Mouse (Mus musculus) intestine, embryonic 15.5 days (tissue): ENCODE results near the gene Cables2. TPM values are rescaled to one million over a fixed set of nuclear protein-coding genes. Genes with fewer than 3 reads are reported as not detected.

ENCODE experiments used
- ATAC-seq: fragments of 200-750 bp; cut with Nextera tagmentation; 2 replicates; pipeline ENCODE4 v1.8.0; 2017; ENCODE audit warnings: moderate TSS enrichment, moderate library complexity
- H3K27ac ChIP-seq: fragments of 300-500 bp; sonication (generic); 2 replicates; pipeline ENCODE4 v1.5.1; 2015; ENCODE audit warnings: mild to moderate bottlenecking, inconsistent platforms
- H3K27me3 ChIP-seq: fragments of 300-500 bp; sonication (generic); replicated peaks from 2 replicates; pipeline ENCODE4 v1.6.1; 2015; ENCODE audit warnings: inconsistent platforms
- H3K36me3 ChIP-seq: fragments of 300-500 bp; sonication (generic); 2 replicates; pipeline ENCODE4 v1.6.1; 2015; ENCODE audit warnings: inconsistent platforms
- H3K4me1 ChIP-seq: fragments of 300-500 bp; sonication (generic); replicated peaks from 2 replicates; pipeline ENCODE4 v1.6.1; 2015; ENCODE audit warnings: inconsistent platforms
- H3K4me2 ChIP-seq: fragments of 300-500 bp; sonication (generic); replicated peaks from 2 replicates; pipeline ENCODE4 v1.6.1; 2015; ENCODE audit warnings: mild to moderate bottlenecking, inconsistent platforms
- H3K4me3 ChIP-seq: fragments of 300-500 bp; sonication (generic); replicated peaks from 2 replicates; pipeline ENCODE4 v1.5.1; 2015; ENCODE audit warnings: inconsistent platforms
- H3K9ac ChIP-seq: fragments of 300-500 bp; sonication (generic); 2 replicates; pipeline ENCODE4 v1.6.1; 2015; ENCODE audit warnings: inconsistent platforms
- H3K9me3 ChIP-seq: fragments of 300-500 bp; sonication (generic); 2 replicates; pipeline ENCODE4 v1.6.1; 2016; ENCODE audit warnings: inconsistent platforms
- WGBS: fragments of 180-500 bp; shearing (Covaris S2); methylation state at CpG from one replicate; pipeline ENCODE4 v1.1.7; 2015; 5-methylcytosine and 5-hydroxymethylcytosine counted together
- polyA plus RNA-seq: library from polyadenylated mRNA; unstranded; fragments of >200 nt; fragmentation: Nextera tagmentation; extraction: Ambion mirVana; gene quantifications from 2 replicates; pipeline ENCODE4 v1.2.1, GENCODE M21; 2015

Gene Cables2
- polyA plus RNA-seq, 1 experiment from 2014 or later: 11.4 TPM

GRCm38 (mm10) chr2:180247916-180248315, 25.4 kb downstream of the Cables2 start:
- Histone ChIP-seq H3K27me3 (no peaks in the 10 kb centered on the region), H3K4me1 (peaks cover 10% of the 10 kb centered on the region), H3K27ac (no peak overlapping the region), H3K4me2 (no peak overlapping the region), H3K9ac (no peak overlapping the region), H3K36me3 (no peaks in the 10 kb centered on the region), H3K4me3 (no peak overlapping the region), H3K9me3 (no peaks in the 10 kb centered on the region)
- no peak for ATAC-seq
- 93% methylated on average over 5 of the region's 5 CpGs for WGBS

- 83% methylated on average over 4 of the region's 4 CpGs for WGBS
- Histone ChIP-seq H3K27ac (no peak overlapping the region), H3K36me3 (no peaks in the 10 kb centered on the region), H3K27me3 (no peaks in the 10 kb centered on the region), H3K4me2 (no peak overlapping the region), H3K4me1 (no peaks in the 10 kb centered on the region), H3K4me3 (no peak overlapping the region), H3K9ac (no peak overlapping the region), H3K9me3 (no peaks in the 10 kb centered on the region)
- no peak for ATAC-seq
Observed at GRCm38 (mm10) chr2:180243108-180243507, 30.2 kb downstream of the Cables2 start.

- Histone ChIP-seq H3K27ac (no peak overlapping the region), H3K9me3 (no peaks in the 10 kb centered on the region), H3K4me3 (no peak overlapping the region), H3K9ac (no peak overlapping the region), H3K27me3 (no peaks in the 10 kb centered on the region), H3K36me3 (no peaks in the 10 kb centered on the region), H3K4me1 (peaks cover 17% of the 10 kb centered on the region), H3K4me2 (no peak overlapping the region)
- ATAC-seq: no peak
- 66% methylated on average over 5 of the region's 5 CpGs for WGBS
Observed at GRCm38 (mm10) chr2:180238591-180238990, 34.7 kb downstream of the Cables2 start.

- Histone ChIP-seq H3K4me2 (no peak overlapping the region), H3K9ac (no peak overlapping the region), H3K9me3 (no peaks in the 10 kb centered on the region), H3K4me3 (no peak overlapping the region), H3K4me1 (peaks cover 18% of the 10 kb centered on the region), H3K27ac (no peak overlapping the region), H3K36me3 (no peaks in the 10 kb centered on the region), H3K27me3 (no peaks in the 10 kb centered on the region)
- 78% methylated on average over 7 of the region's 7 CpGs for WGBS
- no peak for ATAC-seq
Observed at GRCm38 (mm10) chr2:180237601-180238345, 35.5 kb downstream of the Cables2 start.

GRCm38 (mm10) chr2:180236930-180237329, 36.4 kb downstream of the Cables2 start:
- no peaks in the 10 kb centered on the region for H3K36me3 ChIP-seq
- no peak for ATAC-seq
- no peaks in the 10 kb centered on the region for H3K27me3 ChIP-seq
- H3K4me1 ChIP-seq: peaks cover 18% of the 10 kb centered on the region
- H3K9ac ChIP-seq: no peak overlapping the region
- no peaks in the 10 kb centered on the region for H3K9me3 ChIP-seq
- WGBS: 68% methylated on average over 3 of the region's 3 CpGs
- H3K4me3 ChIP-seq: no peak overlapping the region
- no peak overlapping the region for H3K27ac ChIP-seq
- H3K4me2 ChIP-seq: no peak overlapping the region

- ATAC-seq: no peak
- no peak overlapping the region for H3K27ac ChIP-seq
Observed at GRCm38 (mm10) chr2:180236500-180236899, 36.8 kb downstream of the Cables2 start.

GRCm38 (mm10) chr2:180235788-180236187, 37.5 kb downstream of the Cables2 start:
- WGBS: 82% methylated on average over 4 of the region's 4 CpGs
- Histone ChIP-seq H3K27me3 (no peaks in the 10 kb centered on the region), H3K36me3 (no peaks in the 10 kb centered on the region), H3K27ac (peak overlapping the region; percentile 22; the same call in 1 of the 2 replicates), H3K4me2 (no peak overlapping the region), H3K9me3 (no peaks in the 10 kb centered on the region), H3K9ac (no peak overlapping the region), H3K4me1 (peaks cover 18% of the 10 kb centered on the region), H3K4me3 (no peak overlapping the region)
- no peak for ATAC-seq

More at GRCm38 (mm10) chr2:180236500-180236899, 36.8 kb downstream of the Cables2 start:
- peaks cover 18% of the 10 kb centered on the region for H3K4me1 ChIP-seq
- WGBS: 46% methylated on average over 3 of the region's 3 CpGs
- H3K36me3 ChIP-seq: no peaks in the 10 kb centered on the region
- H3K27me3 ChIP-seq: no peaks in the 10 kb centered on the region
- no peak overlapping the region for H3K4me3 ChIP-seq
- no peak overlapping the region for H3K4me2 ChIP-seq
- no peaks in the 10 kb centered on the region for H3K9me3 ChIP-seq
- H3K9ac ChIP-seq: no peak overlapping the region

- ATAC-seq: peak; percentile 70
- no peaks in the 10 kb centered on the region for H3K36me3 ChIP-seq
- no peaks in the 10 kb centered on the region for H3K9me3 ChIP-seq
- peak overlapping the region; percentile 34; the same call in 1 of the 2 replicates for H3K4me2 ChIP-seq
- WGBS: 42% methylated on average over 6 of the region's 6 CpGs
- H3K27me3 ChIP-seq: no peaks in the 10 kb centered on the region
- H3K9ac ChIP-seq: no peak overlapping the region
- peak overlapping the region; percentile 79 for H3K27ac ChIP-seq
- H3K4me1 ChIP-seq: peaks cover 25% of the 10 kb centered on the region
- H3K4me3 ChIP-seq: no peak overlapping the region
Observed at GRCm38 (mm10) chr2:180234980-180235379, 38.3 kb downstream of the Cables2 start.

- Histone ChIP-seq H3K27me3 (no peaks in the 10 kb centered on the region), H3K9ac (no peak overlapping the region), H3K4me3 (no peak overlapping the region), H3K36me3 (no peaks in the 10 kb centered on the region), H3K9me3 (no peaks in the 10 kb centered on the region), H3K4me2 (peak overlapping the region; percentile 34; the same call in 1 of the 2 replicates), H3K4me1 (peaks cover 26% of the 10 kb centered on the region), H3K27ac (peak overlapping the region; percentile 79)
- peak; percentile 26 for ATAC-seq
- 53% methylated on average over 8 of the region's 8 CpGs for WGBS
Observed at GRCm38 (mm10) chr2:180234353-180234752, 38.9 kb downstream of the Cables2 start.

- Histone ChIP-seq H3K27ac (no peak overlapping the region), H3K36me3 (no peaks in the 10 kb centered on the region), H3K4me1 (peaks cover 30% of the 10 kb centered on the region), H3K4me2 (no peak overlapping the region), H3K9me3 (no peaks in the 10 kb centered on the region), H3K9ac (no peak overlapping the region), H3K4me3 (no peak overlapping the region), H3K27me3 (no peaks in the 10 kb centered on the region)
- ATAC-seq: no peak
- 79% methylated on average over 7 of the region's 7 CpGs for WGBS
Observed at GRCm38 (mm10) chr2:180233101-180233904, 40.0 kb downstream of the Cables2 start.

- Histone ChIP-seq H3K4me3 (no peak overlapping the region), H3K9ac (no peak overlapping the region), H3K4me2 (no peak overlapping the region), H3K9me3 (no peaks in the 10 kb centered on the region), H3K36me3 (no peaks in the 10 kb centered on the region), H3K27ac (peak overlapping the region; percentile 51; the same call in 1 of the 2 replicates), H3K27me3 (no peaks in the 10 kb centered on the region), H3K4me1 (peaks cover 50% of the 10 kb centered on the region)
- ATAC-seq: no peak
- 49% methylated on average over 4 of the region's 4 CpGs for WGBS
Observed at GRCm38 (mm10) chr2:180230482-180230881, 42.8 kb downstream of the Cables2 start.

- ATAC-seq: no peak
- no peak overlapping the region for H3K4me3 ChIP-seq
- H3K27me3 ChIP-seq: no peaks in the 10 kb centered on the region
- H3K9me3 ChIP-seq: no peaks in the 10 kb centered on the region
- no peak overlapping the region; the same call in 1 of the 2 replicates for H3K27ac ChIP-seq
- peaks cover 37% of the 10 kb centered on the region for H3K4me1 ChIP-seq
- WGBS: 68% methylated on average over 3 of the region's 3 CpGs
- H3K9ac ChIP-seq: no peak overlapping the region
- H3K4me2 ChIP-seq: no peak overlapping the region
- H3K36me3 ChIP-seq: no peaks in the 10 kb centered on the region
Observed at GRCm38 (mm10) chr2:180229129-180229528, 44.2 kb downstream of the Cables2 start.
